Mouse (Mus musculus): ENCODE results near the gene Gfm1.

DNA sequence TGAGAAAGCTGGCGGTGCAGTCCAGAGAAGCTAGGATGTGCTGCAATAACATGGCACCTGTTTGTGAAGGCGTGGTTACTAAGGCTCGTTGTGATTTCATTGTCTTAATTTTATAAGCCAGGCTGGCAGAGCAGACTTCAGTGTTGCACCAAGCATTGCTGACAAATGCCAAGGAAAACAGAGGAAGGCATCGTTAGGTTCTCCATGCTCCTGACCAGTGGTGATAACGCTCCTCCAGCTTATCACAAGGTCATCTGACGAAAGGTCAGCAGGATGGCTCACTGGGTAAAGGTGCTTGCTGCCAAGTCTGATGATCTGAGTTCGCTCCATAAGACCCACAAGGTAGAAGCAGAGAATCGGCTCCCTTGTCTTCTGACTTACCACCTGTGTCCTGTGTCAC is 92.8 kb downstream of the Gfm1 start:
- TF ChIP-seq CTCF (IDR thresholded peaks at IDR 0.05; ENCODE audit: control insufficient read depth, insufficient read depth, low read length), result no peak
- TF ChIP-seq POLR2A (IDR thresholded peaks at IDR 0.05; ENCODE audit: borderline replicate concordance, control insufficient read depth, low read depth, low read length), result no peak

All from bone marrow, adult 2 months (tissue).